Mouse (Mus musculus): ENCODE data around the gene Trnt1.

- TF ChIP-seq CTCF (IDR thresholded peaks at IDR 0.05; ENCODE audit: control insufficient read depth, insufficient read depth, low read length) (no peak), POLR2A (IDR thresholded peaks at IDR 0.05; ENCODE audit: borderline replicate concordance, control insufficient read depth, low read depth, low read length) (no peak)
Observed at GRCm38 (mm10) chr6:106725642-106726041, 43.3 kb upstream of the Trnt1 start.

All from bone marrow, adult 2 months (tissue).